Mouse (Mus musculus) heart, embryonic 13.5 days (tissue): ENCODE data around the gene Ppt2. TPM values are rescaled to one million over a fixed set of nuclear protein-coding genes. Genes with fewer than 3 reads are reported as not detected.

Source experiments
- polyA plus RNA-seq: library from polyadenylated mRNA; unstranded; fragments of >200 nt; fragmentation: Nextera tagmentation; extraction: Ambion mirVana; gene quantifications from 2 replicates; pipeline ENCODE4 v1.2.1, GENCODE M21; 2015

Gene Ppt2
- polyA plus RNA-seq, 1 experiment from 2014 or later: 27.6 TPM

Other genes with a start within 250 kb of the Ppt2 start
- 0.19 TPM in 1 of 2 replicates, not detected in the other for gene BC051142, start 229.7 kb downstream of the Ppt2 start, polyA plus RNA-seq
- not detected in 2 replicates for gene Btnl4, start 151.2 kb downstream of the Ppt2 start, polyA plus RNA-seq
- not detected in 2 replicates for gene Btnl6, start 111.2 kb downstream of the Ppt2 start, polyA plus RNA-seq
- gene Notch4, start 64.2 kb downstream of the Ppt2 start, polyA plus RNA-seq: 5.5 and 7.0 TPM in 2 replicates
- 6.8 and 7.0 TPM in 2 replicates for gene Gpsm3, start 38.7 kb downstream of the Ppt2 start, polyA plus RNA-seq
- gene Pbx2, start 37.2 kb downstream of the Ppt2 start, polyA plus RNA-seq: 7.0 and 7.3 TPM in 2 replicates
- gene Ager, start 30.6 kb downstream of the Ppt2 start, polyA plus RNA-seq: 3.7 and 4.0 TPM in 2 replicates
- gene Rnf5, start 24.8 kb downstream of the Ppt2 start, polyA plus RNA-seq: 106 and 120 TPM in 2 replicates
- 53.6 and 54.2 TPM in 2 replicates for gene Agpat1, start 24.2 kb downstream of the Ppt2 start, polyA plus RNA-seq
- gene Egfl8, start 12.5 kb downstream of the Ppt2 start, polyA plus RNA-seq: 1.0 and 1.2 TPM in 2 replicates
- 0.15 and 0.31 TPM in 2 replicates for gene Prrt1, start 1.0 kb upstream of the Ppt2 start, polyA plus RNA-seq
- gene Fkbpl, start 16.3 kb upstream of the Ppt2 start, polyA plus RNA-seq: 10.4 and 10.7 TPM in 2 replicates
- 56.1 and 56.2 TPM in 2 replicates for gene Atf6b, start 18.6 kb upstream of the Ppt2 start, polyA plus RNA-seq
- 1.3 and 1.4 TPM in 2 replicates for gene Tnxb, start 42.0 kb upstream of the Ppt2 start, polyA plus RNA-seq
- 0.11 and 0.21 TPM in 2 replicates for gene C4b, start 115.4 kb upstream of the Ppt2 start, polyA plus RNA-seq
- gene Cyp21a1, start 176.1 kb upstream of the Ppt2 start, polyA plus RNA-seq: not detected in 2 replicates
- gene Stk19, start 208.4 kb upstream of the Ppt2 start, polyA plus RNA-seq: 17.4 and 18.3 TPM in 2 replicates
- 32.3 and 34.9 TPM in 2 replicates for gene Dxo, start 208.5 kb upstream of the Ppt2 start, polyA plus RNA-seq
- 27.3 and 30.6 TPM in 2 replicates for gene Skiv2l, start 221.7 kb upstream of the Ppt2 start, polyA plus RNA-seq
- 68.5 and 70.9 TPM in 2 replicates for gene Nelfe, start 221.9 kb upstream of the Ppt2 start, polyA plus RNA-seq
- gene Cfb, start 234.0 kb upstream of the Ppt2 start, polyA plus RNA-seq: 2.3 and 5.6 TPM in 2 replicates